Mouse (Mus musculus) E14TG2a.4 (cell line): ENCODE measurements around the gene Eif4e.

Source experiments
- CTCF ChIP-seq: conservative IDR thresholded peaks from 2 replicates; pipeline ENCODE4 v1.5.1; 2014; ENCODE audit warnings: low read length
- NANOG ChIP-seq: IDR thresholded peaks from 2 replicates; pipeline ENCODE4 v1.6.1; 2014; ENCODE audit warnings: borderline replicate concordance, low read length, mixed read lengths
- POU5F1 ChIP-seq: IDR thresholded peaks from 2 replicates; pipeline ENCODE4 v1.6.1; 2014; ENCODE audit warnings: low read length, borderline replicate concordance

DNA sequence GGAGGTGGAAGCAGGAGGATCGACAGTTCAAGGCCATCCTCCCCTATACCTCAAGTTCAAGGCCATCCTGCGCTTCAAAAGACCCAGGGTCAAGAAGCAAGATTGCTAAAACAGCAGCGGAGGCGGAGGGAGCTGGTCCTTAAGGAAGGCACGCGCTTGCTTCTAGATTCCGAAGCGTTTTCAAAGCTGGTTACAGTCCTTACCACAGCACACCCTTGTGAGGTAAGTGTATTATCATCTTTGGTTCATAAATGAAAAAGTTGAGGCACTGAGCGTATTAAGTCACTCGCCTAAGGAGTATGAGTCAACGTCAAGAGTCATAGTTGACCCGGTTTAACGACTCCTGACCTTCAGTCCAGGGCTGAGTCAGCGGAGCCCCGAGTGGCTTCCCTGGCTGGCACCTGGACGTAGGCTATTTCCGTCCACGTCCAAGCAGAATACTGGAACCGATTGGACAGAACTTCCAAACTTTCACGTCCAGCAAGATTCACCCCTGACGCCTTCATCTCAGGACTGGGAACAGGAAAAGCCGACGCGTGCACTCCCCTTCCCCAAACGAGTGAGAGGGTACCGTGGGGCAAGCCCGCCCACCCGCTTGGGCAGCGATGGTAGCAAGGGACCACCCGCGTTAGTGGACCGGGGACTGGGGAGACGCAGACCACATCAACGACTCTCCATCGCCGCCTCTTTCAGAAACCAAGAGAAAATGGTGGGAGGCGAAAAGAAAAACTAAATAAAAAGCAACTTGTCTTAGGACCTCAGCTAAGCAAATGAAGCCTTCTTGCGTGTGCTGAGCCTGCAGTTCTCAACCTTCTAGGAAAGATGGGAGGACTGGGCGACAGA, at the start of gene Eif4e:
- no peak for TF ChIP-seq POU5F1
- no peak for TF ChIP-seq CTCF
- TF ChIP-seq NANOG: no peak
